Mouse (Mus musculus): ENCODE results near the gene Olfr1440. TPM values are rescaled to one million over a fixed set of nuclear protein-coding genes. Genes with fewer than 3 reads are reported as not detected.

The Olfr1440 gene
- polyA plus RNA-seq, 1 experiment from 2014 or later: not detected

GRCm38 (mm10) chr19:12421680-12422079, 34.6 kb downstream of the Olfr1440 start:
- H3K4me2 ChIP-seq (ENCODE audit: low read depth, low read length): no peak overlapping the region
- no peaks in the 10 kb centered on the region for H3K4me1 ChIP-seq (ENCODE audit: insufficient read depth)
- no peak for ATAC-seq
- DNase-seq: no peak
- H3K9me3 ChIP-seq (ENCODE audit: low read length): no peaks in the 10 kb centered on the region
- no peak overlapping the region for H3K27ac ChIP-seq (ENCODE audit: low read depth)
- 74% methylated on average over 1 of the region's 1 CpGs for WGBS (ENCODE audit: insufficient replicate concordance)
- no peaks in the 10 kb centered on the region for H3K27me3 ChIP-seq (ENCODE audit: insufficient read depth, low read length)
- TF ChIP-seq CTCF (IDR thresholded peaks at IDR 0.05; ENCODE audit: low read depth) (no peak), EP300 (IDR thresholded peaks at IDR 0.05; ENCODE audit: low read depth) (no peak)
- H3K9ac ChIP-seq (replicated peaks): no peak overlapping the region
- H3K36me3 ChIP-seq (replicated peaks; ENCODE audit: insufficient read depth, low read length): no peaks in the 10 kb centered on the region
- H3K4me3 ChIP-seq (ENCODE audit: low read depth, low read length): no peak overlapping the region

GRCm38 (mm10) chr19:12427101-12427500, 40.0 kb downstream of the Olfr1440 start:
- no peak overlapping the region for H3K9ac ChIP-seq (replicated peaks)
- H3K9me3 ChIP-seq (ENCODE audit: low read length): no peaks in the 10 kb centered on the region
- ATAC-seq (no peak), DNase-seq (no peak)
- no peaks in the 10 kb centered on the region for H3K36me3 ChIP-seq (replicated peaks; ENCODE audit: insufficient read depth, low read length)
- no peak for TF ChIP-seq EP300 (IDR thresholded peaks at IDR 0.05; ENCODE audit: low read depth)
- no peak for TF ChIP-seq CTCF (IDR thresholded peaks at IDR 0.05; ENCODE audit: low read depth)
- H3K4me2 ChIP-seq (ENCODE audit: low read depth, low read length): no peak overlapping the region
- H3K27ac ChIP-seq (ENCODE audit: low read depth): no peak overlapping the region
- H3K4me1 ChIP-seq (ENCODE audit: insufficient read depth): no peaks in the 10 kb centered on the region
- WGBS (ENCODE audit: insufficient replicate concordance): 71% methylated on average over 5 of the region's 5 CpGs
- H3K27me3 ChIP-seq (ENCODE audit: insufficient read depth, low read length): no peaks in the 10 kb centered on the region
- H3K4me3 ChIP-seq (ENCODE audit: low read depth, low read length): no peak overlapping the region

- TF ChIP-seq EP300 (IDR thresholded peaks at IDR 0.05; ENCODE audit: low read depth): no peak
- TF ChIP-seq CTCF (IDR thresholded peaks at IDR 0.05; ENCODE audit: low read depth): no peak
- no peak within 1 kb of the TSS for H3K4me2 ChIP-seq (ENCODE audit: low read depth, low read length)
- H3K4me3 ChIP-seq (ENCODE audit: low read depth, low read length): no peak within 1 kb of the TSS
- no peaks in the 10 kb centered on the region for H3K4me1 ChIP-seq (ENCODE audit: insufficient read depth)
- no peaks in the 10 kb centered on the region for H3K27me3 ChIP-seq (ENCODE audit: insufficient read depth, low read length)
- DNase-seq (no peak), ATAC-seq (no peak)
- 79% methylated on average over 6 of the region's 6 CpGs for WGBS (ENCODE audit: insufficient replicate concordance)
- no peaks in the 10 kb centered on the region for H3K36me3 ChIP-seq (replicated peaks; ENCODE audit: insufficient read depth, low read length)
- H3K9ac ChIP-seq (replicated peaks): no peak within 1 kb of the TSS
- no peak within 1 kb of the TSS for H3K27ac ChIP-seq (ENCODE audit: low read depth)
- H3K9me3 ChIP-seq (ENCODE audit: low read length): no peaks in the 10 kb centered on the region
Measured at GRCm38 (mm10) chr19:12427605-12428004, 40.5 kb downstream of the Olfr1440 start, which contains the start of gene Pfpl. TSS of gene Pfpl (plus strand) at chr19:12427905.

GRCm38 (mm10) chr19:12433033-12433432, 46.0 kb downstream of the Olfr1440 start:
- H3K36me3 ChIP-seq (replicated peaks; ENCODE audit: insufficient read depth, low read length): no peaks in the 10 kb centered on the region
- no peak overlapping the region for H3K27ac ChIP-seq (ENCODE audit: low read depth)
- no peaks in the 10 kb centered on the region for H3K27me3 ChIP-seq (ENCODE audit: insufficient read depth, low read length)
- TF ChIP-seq CTCF (IDR thresholded peaks at IDR 0.05; ENCODE audit: low read depth): peak; percentile 80
- no peak for TF ChIP-seq EP300 (IDR thresholded peaks at IDR 0.05; ENCODE audit: low read depth)
- no peak overlapping the region for H3K4me2 ChIP-seq (ENCODE audit: low read depth, low read length)
- H3K9ac ChIP-seq (replicated peaks): no peak overlapping the region
- DNase-seq (peak; percentile 32), ATAC-seq (peak; percentile 29; the same call in 1 of the 2 replicates)
- 9% methylated on average over 2 of the region's 2 CpGs for WGBS (ENCODE audit: insufficient replicate concordance)
- H3K4me1 ChIP-seq (ENCODE audit: insufficient read depth): 0 out of 2 replicates have a peak, but pooled peaks cover 5% of the 10 kb centered on the region
- H3K9me3 ChIP-seq (ENCODE audit: low read length): no peaks in the 10 kb centered on the region
- H3K4me3 ChIP-seq (ENCODE audit: low read depth, low read length): no peak overlapping the region

GRCm38 (mm10) chr19:12435011-12435416, 47.9 kb downstream of the Olfr1440 start:
- DNase-seq (no peak), ATAC-seq (peak; percentile 67)
- no peaks in the 10 kb centered on the region for H3K27me3 ChIP-seq (ENCODE audit: insufficient read depth, low read length)
- no peaks in the 10 kb centered on the region for H3K9me3 ChIP-seq (ENCODE audit: low read length)
- no peak overlapping the region for H3K4me2 ChIP-seq (ENCODE audit: low read depth, low read length)
- H3K4me3 ChIP-seq (ENCODE audit: low read depth, low read length): no peak overlapping the region
- no peak overlapping the region for H3K9ac ChIP-seq (replicated peaks)
- 0 out of 2 replicates have a peak, but pooled peaks cover 5% of the 10 kb centered on the region for H3K4me1 ChIP-seq (ENCODE audit: insufficient read depth)
- H3K27ac ChIP-seq (ENCODE audit: low read depth): peak overlapping the region; percentile 52
- no peaks in the 10 kb centered on the region for H3K36me3 ChIP-seq (replicated peaks; ENCODE audit: insufficient read depth, low read length)
- TF ChIP-seq EP300 (IDR thresholded peaks at IDR 0.05; ENCODE audit: low read depth) (no peak), CTCF (IDR thresholded peaks at IDR 0.05; ENCODE audit: low read depth) (no peak)
- WGBS (ENCODE audit: insufficient replicate concordance): 56% methylated on average over 4 of the region's 4 CpGs

GRCm38 (mm10) chr19:12435750-12436524, 48.9 kb downstream of the Olfr1440 start:
- H3K27ac ChIP-seq (ENCODE audit: low read depth): peak overlapping the region; percentile 52

More at GRCm38 (mm10) chr19:12435750-12436524, 48.9 kb downstream of the Olfr1440 start:
- no peaks in the 10 kb centered on the region for H3K27me3 ChIP-seq (ENCODE audit: insufficient read depth, low read length)
- no peak overlapping the region for H3K4me2 ChIP-seq (ENCODE audit: low read depth, low read length)
- TF ChIP-seq CTCF (IDR thresholded peaks at IDR 0.05; ENCODE audit: low read depth) (no peak), EP300 (IDR thresholded peaks at IDR 0.05; ENCODE audit: low read depth) (no peak)
- H3K4me3 ChIP-seq (ENCODE audit: low read depth, low read length): no peak overlapping the region
- H3K9me3 ChIP-seq (ENCODE audit: low read length): no peaks in the 10 kb centered on the region
- peaks cover 5% of the 10 kb centered on the region; the same call in 1 of the 2 replicates for H3K4me1 ChIP-seq (ENCODE audit: insufficient read depth)
- DNase-seq (no peak), ATAC-seq (no peak)
- 41% methylated on average over 4 of the region's 4 CpGs for WGBS (ENCODE audit: insufficient replicate concordance)
- H3K36me3 ChIP-seq (replicated peaks; ENCODE audit: insufficient read depth, low read length): no peaks in the 10 kb centered on the region
- no peak overlapping the region for H3K9ac ChIP-seq (replicated peaks)
